Mouse (Mus musculus): ENCODE measurements around the gene Gm49333. TPM values are rescaled to one million over a fixed set of nuclear protein-coding genes. Genes with fewer than 3 reads are reported as not detected.
A peak's percentile ranks its signal among the peaks of the same experiment; 100 is the strongest.

Gene Gm49333
- polyA plus RNA-seq, 1 experiment from 2014 or later, result 0.49 TPM

MicroRNAs within 50 kb of the gene (microRNA counts, 519-probe panel; counts per million panel counts)
- 5,722 counts per million, percentile 92 among the panel's probes with 10 or more counts for microRNA mmu-miR-1224

Small RNAs within 50 kb of the gene (microRNA-seq; reads per million reads assigned to microRNA genes)
- 2.1 reads per million for gene Mir1224

Other genes starting within 250 kb of the Gm49333 start
- gene Abcc5, start 185.2 kb upstream of the Gm49333 start, polyA plus RNA-seq (2016; fragmentation: Nextera tagmentation; extraction: Ambion mirVana), result 63.9 and 64.3 TPM in 2 replicates
- gene Eif2b5, start 112.8 kb upstream of the Gm49333 start, polyA plus RNA-seq (2016; fragmentation: Nextera tagmentation; extraction: Ambion mirVana), result 157 and 169 TPM in 2 replicates
- 33.0 and 35.1 TPM in 2 replicates for gene Dvl3, start 94.6 kb upstream of the Gm49333 start, polyA plus RNA-seq (2016; fragmentation: Nextera tagmentation; extraction: Ambion mirVana)
- 604 and 650 TPM in 2 replicates for gene Ap2m1, start 76.1 kb upstream of the Gm49333 start, polyA plus RNA-seq (2016; fragmentation: Nextera tagmentation; extraction: Ambion mirVana)
- 57.2 and 59.6 TPM in 2 replicates for gene Abcf3, start 63.0 kb upstream of the Gm49333 start, polyA plus RNA-seq (2016; fragmentation: Nextera tagmentation; extraction: Ambion mirVana)
- 2.0 and 3.0 TPM in 2 replicates for gene Vwa5b2, start 22.1 kb upstream of the Gm49333 start, polyA plus RNA-seq (2016; fragmentation: Nextera tagmentation; extraction: Ambion mirVana)
- 45.0 and 45.8 TPM in 2 replicates for gene Eef1akmt4, start within 50 bp of the Gm49333 start, polyA plus RNA-seq (2016; fragmentation: Nextera tagmentation; extraction: Ambion mirVana)
- 53.9 and 59.2 TPM in 2 replicates for gene Alg3, start 125 bp downstream of the Gm49333 start, polyA plus RNA-seq (2016; fragmentation: Nextera tagmentation; extraction: Ambion mirVana)
- 1.4 TPM in 2 replicates for gene Camk2n2, start 9.7 kb downstream of the Gm49333 start, polyA plus RNA-seq (2016; fragmentation: Nextera tagmentation; extraction: Ambion mirVana)
- 3.3 and 4.1 TPM in 2 replicates for gene Ece2, start 18.2 kb downstream of the Gm49333 start, polyA plus RNA-seq (2016; fragmentation: Nextera tagmentation; extraction: Ambion mirVana)
- gene Psmd2, start 40.0 kb downstream of the Gm49333 start, polyA plus RNA-seq (2016; fragmentation: Nextera tagmentation; extraction: Ambion mirVana), result 520 and 530 TPM in 2 replicates
- 251 and 260 TPM in 2 replicates for gene Eif4g1, start 56.7 kb downstream of the Gm49333 start, polyA plus RNA-seq (2016; fragmentation: Nextera tagmentation; extraction: Ambion mirVana)
- gene Fam131a, start 81.6 kb downstream of the Gm49333 start, polyA plus RNA-seq (2016; fragmentation: Nextera tagmentation; extraction: Ambion mirVana), result 2.9 and 4.8 TPM in 2 replicates
- 151 and 153 TPM in 2 replicates for gene Polr2h, start 106.1 kb downstream of the Gm49333 start, polyA plus RNA-seq (2016; fragmentation: Nextera tagmentation; extraction: Ambion mirVana)
- 13.9 and 15.9 TPM in 2 replicates for gene Clcn2, start 106.1 kb downstream of the Gm49333 start, polyA plus RNA-seq (2016; fragmentation: Nextera tagmentation; extraction: Ambion mirVana)
- gene Chrd, start 121.5 kb downstream of the Gm49333 start, polyA plus RNA-seq (2016; fragmentation: Nextera tagmentation; extraction: Ambion mirVana), result 1.3 and 1.4 TPM in 2 replicates
- gene Thpo, start 122.9 kb downstream of the Gm49333 start, polyA plus RNA-seq (2016; fragmentation: Nextera tagmentation; extraction: Ambion mirVana), result 0.44 and 0.72 TPM in 2 replicates